Mouse (Mus musculus) embryonic facial prominence, embryonic 11.5 days (tissue): Measurements from ENCODE around the gene Cx3cr1. TPM values are rescaled to one million over a fixed set of nuclear protein-coding genes. Genes with fewer than 3 reads are reported as not detected.
A peak's percentile ranks its signal among the peaks of the same experiment; 100 is the strongest.

Experiments used
- ATAC-seq: fragments of 200-750 bp; cut with Nextera tagmentation; replicated peaks from 2 replicates; pipeline ENCODE4 v1.8.0; 2017; ENCODE audit warnings: low read depth; ENCODE audit not compliant: insufficient number of reproducible peaks, low FRiP score, low TSS enrichment
- DNase-seq: peaks from one replicate; pipeline ENCODE4 v3.0.0-alpha.2; 2015; ENCODE audit warnings: low spot score
- H3K27ac ChIP-seq: fragments of 300-500 bp; sonication (generic); replicated peaks from 2 replicates; pipeline ENCODE4 v1.5.1; 2014; ENCODE audit warnings: mild to moderate bottlenecking, low read depth, low read length, control low read depth
- H3K27me3 ChIP-seq: fragments of 300-500 bp; sonication (generic); 2 replicates; pipeline ENCODE4 v1.6.1; 2014; ENCODE audit warnings: mild to moderate bottlenecking, low read length, moderate library complexity, mixed read lengths; ENCODE audit not compliant: control insufficient read depth, insufficient read depth
- H3K36me3 ChIP-seq: fragments of 300-500 bp; sonication (generic); replicated peaks from 2 replicates; pipeline ENCODE4 v1.6.1; 2014; ENCODE audit warnings: low read depth, mild to moderate bottlenecking, low read length, moderate library complexity, mixed read lengths; ENCODE audit not compliant: control insufficient read depth, insufficient read depth
- H3K4me1 ChIP-seq: fragments of 300-500 bp; sonication (generic); 2 replicates; pipeline ENCODE4 v1.6.1; 2014; ENCODE audit warnings: low read length, mixed read lengths; ENCODE audit not compliant: control insufficient read depth, insufficient read depth
- H3K4me2 ChIP-seq: fragments of 300-500 bp; sonication (generic); 2 replicates; pipeline ENCODE4 v1.6.1; 2014; ENCODE audit warnings: low read depth, mild to moderate bottlenecking, control low read depth, low read length, moderate library complexity
- H3K4me3 ChIP-seq: fragments of 300-500 bp; sonication (generic); 2 replicates; pipeline ENCODE4 v1.5.1; 2014; ENCODE audit warnings: low read depth, low read length, control low read depth
- H3K9ac ChIP-seq: fragments of 300-500 bp; sonication (generic); replicated peaks from 2 replicates; pipeline ENCODE4 v1.6.1; 2014; ENCODE audit warnings: mild to moderate bottlenecking, control low read depth, low read length
- H3K9me3 ChIP-seq: fragments of 300-500 bp; sonication (generic); replicated peaks from 2 replicates; pipeline ENCODE4 v1.6.1; 2016; ENCODE audit warnings: mild to moderate bottlenecking, low read length, inconsistent platforms, mixed read lengths; ENCODE audit not compliant: control insufficient read depth
- WGBS: fragments of 180-500 bp; shearing (Covaris S2); extraction: QIAGEN DNeasy Blood & Tissue Kit; methylation state at CpG from one replicate; pipeline ENCODE4 v1.1.7; 2014; 5-methylcytosine and 5-hydroxymethylcytosine counted together
- polyA plus RNA-seq: library from polyadenylated mRNA; unstranded; fragments of >200 nt; fragmentation: Nextera tagmentation; extraction: Ambion mirVana; gene quantifications from 2 replicates; pipeline ENCODE4 v1.2.1, GENCODE M21; 2014

Cx3cr1 gene
- polyA plus RNA-seq, 1 experiment from 2014 or later = 2.4 TPM

DNA sequence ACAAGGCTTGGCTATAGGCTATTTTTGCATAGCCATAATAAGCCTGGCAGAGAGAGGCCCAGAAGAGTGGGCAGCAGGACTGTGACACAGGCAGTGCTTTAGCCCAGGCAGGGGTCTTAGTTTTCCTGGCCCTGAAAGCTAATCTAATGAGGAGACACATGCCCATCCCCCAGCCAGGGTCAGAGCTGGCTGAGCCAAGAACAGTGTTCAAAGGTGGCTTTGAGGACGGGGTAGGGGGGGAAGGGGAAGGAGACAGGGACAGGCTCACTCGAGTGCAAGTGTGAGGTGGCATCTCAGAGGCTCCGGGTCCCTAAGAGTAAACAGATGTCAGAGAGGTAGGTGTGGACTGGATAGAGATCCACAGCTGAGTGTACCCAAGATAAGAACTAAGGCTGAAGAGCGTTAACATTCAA lies 88.9 kb downstream of the Cx3cr1 start:
- Histone ChIP-seq H3K27me3 (no peaks in the 10 kb centered on the region), H3K9me3 (no peaks in the 10 kb centered on the region), H3K9ac (peak overlapping the region; percentile 8; the same call in 1 of the 2 replicates), H3K4me1 (peaks cover 30% of the 10 kb centered on the region), H3K4me2 (peak overlapping the region; percentile 95), H3K36me3 (no peaks in the 10 kb centered on the region), H3K27ac (peak overlapping the region; percentile 93), H3K4me3 (no peak overlapping the region)
- ATAC-seq (no peak), DNase-seq (no peak)
- WGBS = 4% methylated on average over 4 of the region's 4 CpGs

DNA sequence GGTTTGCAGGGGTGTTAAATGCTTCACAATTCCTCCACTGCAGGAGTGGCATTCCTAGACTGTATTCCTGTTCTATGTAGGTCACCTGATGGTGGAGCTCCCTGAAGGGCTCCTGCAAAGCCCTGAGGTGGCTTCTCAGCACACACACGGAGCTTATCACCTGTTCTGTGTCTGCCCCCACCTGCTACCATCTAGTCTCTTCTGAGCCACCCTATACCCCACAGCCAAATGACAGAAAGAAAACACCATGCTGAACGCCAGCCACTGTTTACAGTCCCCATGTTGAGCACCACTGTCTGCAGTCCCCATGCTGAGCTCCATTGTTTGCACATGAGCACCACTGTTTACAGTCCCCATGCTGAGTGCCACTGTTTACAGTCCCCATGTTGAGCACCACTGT lies 89.9 kb downstream of the Cx3cr1 start:
- no peak overlapping the region for H3K27ac ChIP-seq
- H3K36me3 ChIP-seq = no peaks in the 10 kb centered on the region
- H3K9ac ChIP-seq = no peak overlapping the region
- H3K27me3 ChIP-seq = no peaks in the 10 kb centered on the region
- DNase-seq (no peak), ATAC-seq (no peak)
- no peak overlapping the region for H3K4me2 ChIP-seq
- no peak overlapping the region for H3K4me3 ChIP-seq
- no peaks in the 10 kb centered on the region for H3K9me3 ChIP-seq
- H3K4me1 ChIP-seq = peaks cover 29% of the 10 kb centered on the region
- WGBS = 61% methylated on average over 2 of the region's 2 CpGs

DNA sequence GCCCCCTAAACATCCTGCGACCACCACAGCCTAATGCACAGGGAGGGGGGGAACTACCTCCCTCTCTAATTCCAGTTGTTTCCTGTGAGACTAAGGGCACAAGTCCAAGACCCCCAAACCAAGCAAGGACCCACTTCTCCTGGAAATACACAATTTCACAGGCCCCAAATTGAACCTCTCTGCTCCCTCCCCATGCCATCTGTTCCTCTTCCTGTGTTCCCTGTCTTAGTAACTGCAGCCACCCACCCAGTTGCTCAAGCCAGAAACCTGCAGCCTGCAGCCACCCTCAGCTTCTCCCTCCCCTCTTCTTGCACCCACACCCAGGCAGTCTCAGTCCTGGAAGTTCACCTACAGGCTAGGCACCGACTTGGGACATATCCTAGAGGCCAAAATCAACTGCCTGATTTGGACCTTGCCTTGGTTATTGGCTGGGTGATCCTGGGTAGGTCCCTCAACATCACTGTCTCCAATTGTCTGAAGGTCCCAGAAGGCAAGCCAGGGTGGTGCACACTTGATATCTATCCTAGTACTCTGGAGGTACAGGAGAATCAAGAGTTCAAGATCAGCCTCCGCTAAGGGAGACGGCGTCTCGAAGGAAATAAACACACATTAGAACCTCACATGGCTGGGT lies 90.8 kb downstream of the Cx3cr1 start:
- Histone ChIP-seq H3K4me1 (peaks cover 26% of the 10 kb centered on the region), H3K27me3 (no peaks in the 10 kb centered on the region), H3K4me2 (no peak overlapping the region), H3K9ac (no peak overlapping the region), H3K27ac (0 out of 2 replicates have a peak overlapping the region, but pooled peaks have one; percentile 20), H3K4me3 (no peak overlapping the region), H3K9me3 (no peaks in the 10 kb centered on the region), H3K36me3 (no peaks in the 10 kb centered on the region)
- 83% methylated on average over 6 of the region's 6 CpGs for WGBS
- ATAC-seq (no peak), DNase-seq (no peak)

DNA sequence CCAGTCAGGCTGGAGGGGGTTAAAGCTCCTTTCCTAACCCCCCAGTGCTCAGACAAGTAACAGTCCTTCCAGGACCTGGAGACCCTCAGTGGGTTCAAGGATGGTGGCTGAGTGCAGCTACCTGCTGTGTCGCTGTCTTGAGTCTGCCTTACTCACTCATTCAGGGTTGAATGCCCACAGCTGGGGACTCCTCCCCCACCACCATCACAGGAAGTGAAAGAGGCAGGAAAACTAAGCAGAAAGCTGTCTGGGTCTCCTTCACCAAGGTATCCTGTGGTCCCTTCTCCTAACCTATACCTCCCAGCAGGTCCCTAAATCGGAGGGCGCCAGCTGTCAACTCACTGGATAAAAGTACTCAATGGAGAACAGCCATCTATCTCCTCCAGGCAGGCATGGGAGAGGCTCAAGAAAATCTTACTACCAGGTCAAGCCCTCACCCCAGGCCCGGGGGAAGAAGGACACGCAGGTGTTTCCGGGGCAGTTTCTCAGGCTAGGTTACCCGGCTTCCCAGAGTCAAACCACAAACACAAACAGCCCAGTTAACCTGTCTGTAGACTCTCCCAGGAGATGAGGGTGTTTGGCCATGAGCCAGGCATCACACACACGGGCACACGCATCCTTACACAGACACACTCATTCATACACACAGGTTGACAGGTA lies 91.4 kb downstream of the Cx3cr1 start:
- no peak overlapping the region; the same call in 1 of the 2 replicates for H3K4me2 ChIP-seq
- H3K9ac ChIP-seq = no peak overlapping the region
- DNase-seq (no peak), ATAC-seq (no peak)
- no peak overlapping the region for H3K4me3 ChIP-seq
- no peaks in the 10 kb centered on the region for H3K27me3 ChIP-seq
- H3K4me1 ChIP-seq = peaks cover 26% of the 10 kb centered on the region
- H3K9me3 ChIP-seq = no peaks in the 10 kb centered on the region
- H3K27ac ChIP-seq = 0 out of 2 replicates have a peak overlapping the region, but pooled peaks have one; percentile 28
- no peaks in the 10 kb centered on the region for H3K36me3 ChIP-seq
- WGBS = 49% methylated on average over 9 of the region's 9 CpGs

DNA sequence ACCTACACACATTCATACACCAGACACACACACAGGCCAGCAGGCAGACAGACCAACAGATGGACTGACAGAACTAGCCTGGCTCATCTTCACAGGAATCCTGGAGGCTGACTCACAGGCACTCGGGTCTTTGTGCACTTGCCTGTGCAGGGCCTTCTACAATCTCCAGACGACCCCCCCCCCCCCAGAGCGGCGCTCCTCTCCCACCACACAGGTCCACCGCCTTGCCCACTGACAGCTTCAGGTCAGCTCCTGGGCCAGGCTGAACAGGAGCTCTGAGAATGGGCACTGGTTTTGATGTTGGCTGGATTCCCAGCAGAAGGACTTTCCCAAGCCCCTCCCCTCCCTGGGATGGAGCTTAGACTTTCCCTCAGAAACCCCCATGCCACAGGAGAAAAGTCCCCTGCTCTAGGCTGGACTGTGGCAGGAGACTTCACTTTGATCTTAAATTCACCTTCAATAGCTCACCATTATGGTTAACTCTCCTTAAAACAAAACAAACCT lies 92.1 kb downstream of the Cx3cr1 start:
- H3K4me2 ChIP-seq = no peak overlapping the region; the same call in 1 of the 2 replicates
- no peak overlapping the region for H3K27ac ChIP-seq
- no peak for ATAC-seq
- 69% methylated on average over 5 of the region's 5 CpGs for WGBS
- H3K4me1 ChIP-seq = peaks cover 20% of the 10 kb centered on the region
- H3K9me3 ChIP-seq = no peaks in the 10 kb centered on the region
- no peaks in the 10 kb centered on the region for H3K27me3 ChIP-seq
- H3K4me3 ChIP-seq = no peak overlapping the region
- DNase-seq = no peak
- H3K36me3 ChIP-seq = no peaks in the 10 kb centered on the region; the same call in 1 of the 2 replicates
- no peak overlapping the region for H3K9ac ChIP-seq

DNA sequence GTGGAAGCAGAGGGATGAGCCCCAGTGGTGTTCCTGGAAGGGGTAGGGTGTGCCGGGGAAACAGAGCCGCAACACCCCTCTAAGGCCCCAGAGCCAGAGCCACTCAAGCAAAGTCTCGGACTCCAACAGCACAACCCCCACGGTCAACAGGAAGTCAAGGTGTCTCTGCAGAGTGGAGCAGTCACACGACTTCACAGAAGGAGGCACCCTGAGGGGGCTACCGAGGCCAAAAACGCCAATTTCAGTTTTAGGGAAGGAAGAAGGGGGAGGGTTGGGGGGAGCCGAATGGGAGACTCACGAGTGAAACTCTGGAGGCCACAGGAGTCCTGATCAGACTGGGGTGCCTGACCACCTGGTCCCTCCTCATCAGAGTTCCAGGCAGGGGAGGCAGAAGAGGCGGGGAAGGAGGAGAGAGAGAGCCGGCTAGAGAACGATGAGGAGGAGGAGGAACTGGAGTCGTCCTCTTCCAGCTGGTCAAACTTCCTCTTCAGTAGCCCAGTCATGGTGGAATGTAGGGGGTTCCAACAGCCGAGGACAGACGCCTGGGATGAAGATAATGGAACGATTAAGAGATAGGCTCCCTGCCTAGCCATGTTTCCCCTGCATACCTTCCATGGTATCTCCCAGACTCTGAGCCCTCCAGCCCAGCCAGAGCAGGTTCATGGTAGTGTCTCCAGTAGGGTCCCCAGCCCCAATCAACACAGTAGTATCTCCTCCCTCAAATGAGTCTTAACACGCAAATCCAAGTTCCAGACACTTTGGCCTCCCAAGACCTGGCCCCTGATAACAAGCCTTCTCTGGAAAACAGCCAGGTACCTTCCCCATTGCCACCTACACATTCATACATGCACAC lies 92.7 kb downstream of the Cx3cr1 start:
- 37% methylated on average over 17 of the region's 17 CpGs for WGBS
- ATAC-seq (no peak), DNase-seq (no peak)
- Histone ChIP-seq H3K9me3 (no peaks in the 10 kb centered on the region), H3K4me2 (no peak overlapping the region), H3K36me3 (no peaks in the 10 kb centered on the region; the same call in none of the 2 replicates), H3K27me3 (no peaks in the 10 kb centered on the region), H3K27ac (no peak overlapping the region), H3K9ac (no peak overlapping the region), H3K4me3 (no peak overlapping the region), H3K4me1 (peaks cover 13% of the 10 kb centered on the region)

DNA sequence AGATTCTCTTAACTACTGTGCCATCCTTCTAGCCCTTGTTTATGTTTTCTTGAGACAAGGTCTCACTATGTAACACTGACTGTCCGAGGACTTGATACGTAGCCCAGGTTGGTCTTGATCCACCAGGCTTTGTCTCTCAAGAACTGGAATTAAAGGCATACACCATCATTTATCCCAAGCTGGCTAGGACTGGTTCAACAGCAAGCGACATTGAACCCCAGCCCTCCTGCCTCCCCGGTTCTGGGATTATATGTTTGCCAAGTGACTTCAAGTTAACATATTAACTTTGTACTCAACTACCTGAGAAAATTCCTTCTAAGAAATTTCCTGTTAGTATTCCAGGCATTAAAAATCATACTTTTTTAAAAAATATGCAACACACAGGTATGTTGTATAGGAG lies 94.4 kb downstream of the Cx3cr1 start:
- no peak overlapping the region for H3K4me3 ChIP-seq
- ATAC-seq (no peak), DNase-seq (no peak)
- no peak overlapping the region for H3K4me2 ChIP-seq
- H3K27me3 ChIP-seq = no peaks in the 10 kb centered on the region
- no peak overlapping the region for H3K9ac ChIP-seq
- WGBS = 97% methylated on average over 4 of the region's 4 CpGs
- H3K9me3 ChIP-seq = no peaks in the 10 kb centered on the region
- peaks cover 4% of the 10 kb centered on the region; the same call in 1 of the 2 replicates for H3K4me1 ChIP-seq
- no peaks in the 10 kb centered on the region; the same call in none of the 2 replicates for H3K36me3 ChIP-seq
- no peak overlapping the region for H3K27ac ChIP-seq
